Comparison of ENCODE assay signal across 34 mouse cellular contexts in the genomic region with DNA sequence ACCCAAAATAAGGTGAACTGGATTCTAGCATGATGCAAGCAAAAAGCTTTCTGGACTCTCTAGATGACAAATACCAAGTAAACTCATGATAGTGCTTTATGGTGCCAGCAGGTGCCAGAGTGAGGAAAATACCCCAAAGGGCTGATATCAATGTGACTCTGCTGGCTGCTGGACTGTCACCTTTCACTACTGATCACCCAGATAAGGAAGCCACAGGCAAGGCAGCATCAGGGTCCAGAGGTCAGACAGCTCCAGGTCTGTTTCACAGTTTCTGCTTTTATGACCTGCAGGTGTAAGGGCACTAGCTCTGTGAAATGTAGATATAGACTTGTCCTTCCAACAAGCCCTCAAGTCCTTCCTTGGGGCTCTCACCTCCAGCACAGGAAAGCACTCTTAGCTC. TPM values are rescaled to one million over a fixed set of nuclear protein-coding genes. Genes with fewer than 3 reads are reported as not detected.
DNase-seq lines count a peak whose midpoint lies in the region; ATAC-seq and TF ChIP-seq lines count a peak whose summit lies in the region.
"Had no signal": no experiment of that assay in that cellular context is flagged by ENCODE, and none has a peak within 500 bp of the region (broad histone marks: within the 10 kb centered on the region; RNA-seq: fewer than 3 reads in every experiment).

No protein-coding gene starts in this region.

- DNase-seq in liver, adult 2 months (ENCODE audit: extremely low read depth, low read depth, low spot score): peak; percentile 80
- no peak for DNase-seq in liver
- no peak for DNase-seq in intestine, embryonic 14.5 days (ENCODE audit: low spot score)
- DNase-seq in natural killer cell, adult 2 months (ENCODE audit: low spot score in 2 of 2): peak; percentile 30 to 54
- no peak for DNase-seq in lung, postnatal 14 days
- DNase-seq in adrenal gland, postnatal 36 days: no peak
- DNase-seq: adrenal gland, adult 8-10 months; adrenal gland, postnatal 25 days; cerebellum, adult 11 months; cerebellum, adult 2 months; cerebellum, adult 9-11 months; cerebellum, postnatal 25 days; forebrain, postnatal 0 days; gastrocnemius, adult 2 months; gastrocnemius, postnatal 14 days; heart, adult 11 months had no signal

- no peaks in the 10 kb centered on the region for H3K9me3 ChIP-seq in intestine, embryonic 14.5 days (ENCODE audit: control insufficient read depth, low read length)
- no peaks in the 10 kb centered on the region for H3K9me3 ChIP-seq in intestine, postnatal 0 days (ENCODE audit: control insufficient read depth)
- H3K9me3 ChIP-seq in kidney, embryonic 15.5 days (replicated peaks): no peaks in the 10 kb centered on the region
- H3K9me3 ChIP-seq: embryonic facial prominence, embryonic 12.5 days; embryonic facial prominence, embryonic 15.5 days; heart, embryonic 10.5 days; heart, embryonic 13.5 days; hindbrain, embryonic 12.5 days; hindbrain, embryonic 15.5 days had no signal

- H3K79me2 ChIP-seq in liver, adult 2 months (ENCODE audit: control insufficient read depth, insufficient read depth, low read length): no peaks in the 10 kb centered on the region

- H3K36me3 ChIP-seq in liver, adult 2 months (ENCODE audit: control insufficient read depth, insufficient read depth, low read length): no peaks in the 10 kb centered on the region
- no peaks in the 10 kb centered on the region for H3K36me3 ChIP-seq in intestine, embryonic 14.5 days (ENCODE audit: control insufficient read depth, insufficient read depth, low read length)
- H3K36me3 ChIP-seq in intestine, postnatal 0 days (ENCODE audit: control insufficient read depth, insufficient read depth): no peaks in the 10 kb centered on the region
- H3K36me3 ChIP-seq in kidney, embryonic 15.5 days: no peaks in the 10 kb centered on the region
- H3K36me3 ChIP-seq: embryonic facial prominence, embryonic 12.5 days; embryonic facial prominence, embryonic 15.5 days; heart, embryonic 10.5 days; heart, embryonic 13.5 days; hindbrain, embryonic 12.5 days; hindbrain, embryonic 15.5 days had no signal

- H3K4me2 ChIP-seq in intestine, embryonic 14.5 days (ENCODE audit: low read length): no peak overlapping the region
- peak overlapping the region; percentile 52; the same call in 1 of the 2 replicates for H3K4me2 ChIP-seq in intestine, postnatal 0 days (replicated peaks; ENCODE audit: low read depth)
- no peak overlapping the region for H3K4me2 ChIP-seq in kidney, embryonic 15.5 days
- H3K4me2 ChIP-seq: embryonic facial prominence, embryonic 12.5 days; embryonic facial prominence, embryonic 15.5 days; heart, embryonic 13.5 days; hindbrain, embryonic 12.5 days; hindbrain, embryonic 15.5 days had no signal

- H3K9ac ChIP-seq in liver, adult 2 months (ENCODE audit: low read depth, low read length): no peak overlapping the region
- H3K9ac ChIP-seq in intestine, embryonic 14.5 days (ENCODE audit: low read length): no peak overlapping the region
- no peak overlapping the region for H3K9ac ChIP-seq in intestine, postnatal 0 days (ENCODE audit: low read depth, low read length)
- no peak overlapping the region for H3K9ac ChIP-seq in kidney, embryonic 15.5 days
- H3K9ac ChIP-seq: embryonic facial prominence, embryonic 12.5 days; embryonic facial prominence, embryonic 15.5 days; forebrain, postnatal 0 days; heart, embryonic 13.5 days; hindbrain, embryonic 12.5 days; hindbrain, embryonic 15.5 days had no signal

- ATAC-seq in intestine, embryonic 14.5 days (replicated peaks; ENCODE audit: low FRiP score, low TSS enrichment, low read depth): 0 out of 2 replicates have a peak, but pooled peaks have one; percentile 55
- ATAC-seq in intestine, postnatal 0 days: peak; percentile 92
- no peak for ATAC-seq in kidney, embryonic 15.5 days (replicated peaks; ENCODE audit: low FRiP score)
- ATAC-seq: activated CD4-positive, CD25-positive, alpha-beta regulatory T cell, adult 4 months; forebrain, embryonic 14.5 days; forebrain, postnatal 0 days had no signal

- no peak for TF ChIP-seq CTCF in liver, adult 2 months (IDR thresholded peaks at IDR 0.05; ENCODE audit: low read depth, low read length)
- TF ChIP-seq CTCF in intestine, postnatal 0 days (IDR thresholded peaks at IDR 0.05; ENCODE audit: low read depth): no peak

- peaks cover 4% of the 10 kb centered on the region for H3K4me1 ChIP-seq in liver, adult 2 months (ENCODE audit: control insufficient read depth, insufficient read depth, low read length)
- H3K4me1 ChIP-seq in intestine, embryonic 14.5 days (replicated peaks; ENCODE audit: control insufficient read depth, insufficient read depth, low read length): no peaks in the 10 kb centered on the region
- no peaks in the 10 kb centered on the region for H3K4me1 ChIP-seq in intestine, postnatal 0 days (replicated peaks; ENCODE audit: control insufficient read depth, insufficient read depth, low read length)
- H3K4me1 ChIP-seq in kidney, embryonic 15.5 days: no peaks in the 10 kb centered on the region
- H3K4me1 ChIP-seq: embryonic facial prominence, embryonic 12.5 days; embryonic facial prominence, embryonic 15.5 days; heart, embryonic 10.5 days; hindbrain, embryonic 12.5 days; hindbrain, embryonic 15.5 days had no signal

- no peak for TF ChIP-seq POLR2A in liver, adult 2 months (IDR thresholded peaks at IDR 0.05; ENCODE audit: extremely low read depth, insufficient read depth, low read length)

- H3K27me3 ChIP-seq in liver, adult 2 months (ENCODE audit: control insufficient read depth, insufficient read depth, low read length): no peaks in the 10 kb centered on the region
- H3K27me3 ChIP-seq in intestine, embryonic 14.5 days (replicated peaks; ENCODE audit: control insufficient read depth, insufficient read depth, low read length): no peaks in the 10 kb centered on the region
- H3K27me3 ChIP-seq in intestine, postnatal 0 days (replicated peaks; ENCODE audit: control insufficient read depth, insufficient read depth, low read length): no peaks in the 10 kb centered on the region
- H3K27me3 ChIP-seq in kidney, embryonic 15.5 days: no peaks in the 10 kb centered on the region
- H3K27me3 ChIP-seq: embryonic facial prominence, embryonic 12.5 days; embryonic facial prominence, embryonic 15.5 days; heart, embryonic 13.5 days; hindbrain, embryonic 12.5 days; hindbrain, embryonic 15.5 days had no signal

- H3K4me3 ChIP-seq in liver, adult 2 months (ENCODE audit: insufficient read depth, low read depth, low read length): no peak overlapping the region
- no peak overlapping the region for H3K4me3 ChIP-seq in intestine, embryonic 14.5 days (ENCODE audit: low read depth, low read length)
- no peak overlapping the region for H3K4me3 ChIP-seq in intestine, postnatal 0 days (ENCODE audit: low read depth, low read length)
- no peak overlapping the region for H3K4me3 ChIP-seq in kidney, embryonic 15.5 days (replicated peaks)
- H3K4me3 ChIP-seq: embryonic facial prominence, embryonic 12.5 days; embryonic facial prominence, embryonic 15.5 days; gastrocnemius, adult 2 months; heart, embryonic 10.5 days; heart, embryonic 13.5 days; hindbrain, embryonic 12.5 days; hindbrain, embryonic 15.5 days had no signal

- H3K27ac ChIP-seq in liver, adult 2 months (replicated peaks; ENCODE audit: insufficient read depth, low read depth, low read length): no peak overlapping the region
- H3K27ac ChIP-seq in intestine, embryonic 14.5 days (ENCODE audit: low read depth): 0 out of 2 replicates have a peak overlapping the region, but pooled peaks have one; percentile 9
- peak overlapping the region; percentile 73 for H3K27ac ChIP-seq in intestine, postnatal 0 days (ENCODE audit: low read depth, low read length)
- no peak overlapping the region for H3K27ac ChIP-seq in kidney, embryonic 15.5 days
- H3K27ac ChIP-seq: embryonic facial prominence, embryonic 12.5 days; embryonic facial prominence, embryonic 15.5 days; gastrocnemius, adult 2 months; heart, embryonic 10.5 days; heart, embryonic 13.5 days; hindbrain, embryonic 12.5 days; hindbrain, embryonic 15.5 days had no signal

RNA-seq across cellular contexts. Expression of a gene that starts 2.4 kb away (rescaled TPM):
- total RNA-seq in liver, adult 2 months (2014; rRNA removed): not detected in 2 replicates
- polyA plus RNA-seq in liver, adult 2 months (2012; rRNA removed): not detected in 2 replicates
- 15.4 and 20.8 TPM in 2 replicates for polyA plus RNA-seq in intestine, embryonic 14.5 days (2014; fragmentation: Nextera tagmentation; extraction: Ambion mirVana)
- polyA plus RNA-seq in intestine, postnatal 0 days (2015; fragmentation: Nextera tagmentation; extraction: Ambion mirVana): 30.9 and 31.8 TPM in 2 replicates
- not detected in 2 replicates for polyA plus RNA-seq in kidney, embryonic 15.5 days (2015; fragmentation: Nextera tagmentation; extraction: Ambion mirVana)
- total RNA-seq in adrenal gland, postnatal 36 days (2021): not detected
- total RNA-seq: adrenal gland, adult 8-10 months; adrenal gland, postnatal 25 days; common myeloid progenitor, adult 5-6 weeks; ES-E14; forebrain, postnatal 0 days; gastrocnemius, adult 2 months; gastrocnemius, postnatal 14 days; gastrocnemius, postnatal 4 days; heart, postnatal 25 days; hematopoietic stem cell, adult 5-6 weeks had no signal
- polyA plus RNA-seq: activated CD4-positive, CD25-positive, alpha-beta regulatory T cell, adult 4 months; cerebellum, adult 2 months; embryonic facial prominence, embryonic 12.5 days; embryonic facial prominence, embryonic 15.5 days; forebrain, embryonic 11.5 days; forebrain, embryonic 14.5 days; forebrain, postnatal 0 days; frontal cortex, adult 2 months; heart, embryonic 10.5 days; heart, embryonic 13.5 days; heart, embryonic 16.5 days; hindbrain, embryonic 12.5 days; hindbrain, embryonic 15.5 days had no signal

RNA-seq across cellular contexts. Expression of a gene that starts 22.4 kb away (rescaled TPM):
- total RNA-seq in liver, adult 2 months (2014; rRNA removed): not detected in 2 replicates
- polyA plus RNA-seq in liver, adult 2 months (2012; rRNA removed): not detected in 2 replicates
- 0.24 and 0.34 TPM in 2 replicates for polyA plus RNA-seq in intestine, embryonic 14.5 days (2014; fragmentation: Nextera tagmentation; extraction: Ambion mirVana)
- polyA plus RNA-seq in intestine, postnatal 0 days (2015; fragmentation: Nextera tagmentation; extraction: Ambion mirVana): 0.34 and 0.44 TPM in 2 replicates
- polyA plus RNA-seq in kidney, embryonic 15.5 days (2015; fragmentation: Nextera tagmentation; extraction: Ambion mirVana): not detected in 2 replicates
- not detected for total RNA-seq in adrenal gland, postnatal 36 days (2021)
- total RNA-seq: adrenal gland, adult 8-10 months; adrenal gland, postnatal 25 days; common myeloid progenitor, adult 5-6 weeks; ES-E14; gastrocnemius, adult 2 months; gastrocnemius, postnatal 14 days; gastrocnemius, postnatal 4 days; heart, postnatal 25 days; hematopoietic stem cell, adult 5-6 weeks had no signal
- polyA plus RNA-seq: embryonic facial prominence, embryonic 12.5 days; embryonic facial prominence, embryonic 15.5 days; forebrain, embryonic 11.5 days; forebrain, embryonic 14.5 days; heart, embryonic 10.5 days; heart, embryonic 13.5 days; heart, embryonic 16.5 days; hindbrain, embryonic 12.5 days had no signal

RNA-seq across cellular contexts. Expression of a gene that starts 41.0 kb away (rescaled TPM):
- not detected in 2 replicates for total RNA-seq in liver, adult 2 months (2014; rRNA removed)
- not detected in 2 replicates for polyA plus RNA-seq in liver, adult 2 months (2012; rRNA removed)
- polyA plus RNA-seq in intestine, embryonic 14.5 days (2014; fragmentation: Nextera tagmentation; extraction: Ambion mirVana): 7.9 TPM in 2 replicates
- 854 and 883 TPM in 2 replicates for polyA plus RNA-seq in intestine, postnatal 0 days (2015; fragmentation: Nextera tagmentation; extraction: Ambion mirVana)
- 0.31 TPM in 1 of 2 replicates, not detected in the other for polyA plus RNA-seq in kidney, embryonic 15.5 days (2015; fragmentation: Nextera tagmentation; extraction: Ambion mirVana)
- total RNA-seq in adrenal gland, postnatal 36 days (2021): 10 to 100 TPM in 1 of 2 experiments, under 1 TPM in 1; 0.73 to 23.5 TPM
- total RNA-seq: common myeloid progenitor, adult 5-6 weeks; forebrain, postnatal 0 days; gastrocnemius, adult 2 months; gastrocnemius, postnatal 14 days; heart, postnatal 25 days; hematopoietic stem cell, adult 5-6 weeks had no signal
- polyA plus RNA-seq: activated CD4-positive, CD25-positive, alpha-beta regulatory T cell, adult 4 months; cerebellum, adult 2 months; embryonic facial prominence, embryonic 12.5 days; forebrain, embryonic 11.5 days; forebrain, embryonic 14.5 days; forebrain, postnatal 0 days; frontal cortex, adult 2 months; heart, embryonic 16.5 days; hindbrain, embryonic 12.5 days; hindbrain, embryonic 15.5 days had no signal

Comparison
In these comparisons a context has a peak if more than half of its experiments do, and no peak if none do; other contexts are left out.
1. DNase-seq: peak in liver, adult 2 months (single experiment) and natural killer cell, adult 2 months (2 of 2); none in liver (single experiment), intestine, embryonic 14.5 days (single experiment), lung, postnatal 14 days (single experiment) and adrenal gland, postnatal 36 days (0 of 2).
2. RNA of a gene that starts 41.0 kb away (polyA plus RNA-seq): 854 to 883 TPM in intestine, postnatal 0 days; 7.9 TPM in intestine, embryonic 14.5 days, 0.31 TPM in kidney, embryonic 15.5 days and not detected in liver, adult 2 months; every median in the first group is over 10 times any median in the second.
3. H3K27ac ChIP-seq: peak in intestine, embryonic 14.5 days (single experiment) and intestine, postnatal 0 days (single experiment); none in liver, adult 2 months (single experiment) and kidney, embryonic 15.5 days (single experiment).
4. RNA of a gene that starts 2.4 kb away (polyA plus RNA-seq): 30.9 to 31.8 TPM in intestine, postnatal 0 days and 15.4 to 20.8 TPM in intestine, embryonic 14.5 days; not detected in liver, adult 2 months and not detected in kidney, embryonic 15.5 days; every median in the first group is over 10 times any median in the second.